Mouse (Mus musculus) megakaryocyte, embryonic 14.5 days (primary cell): ENCODE measurements around the gene Slc25a33.

Experiments used
- FLI1 ChIP-seq: IDR thresholded peaks from 2 replicates; pipeline ENCODE4 v1.6.1; 2012; ENCODE audit warnings: low read length, inconsistent platforms, mixed read lengths
- GATA1 ChIP-seq: IDR thresholded peaks from 3 replicates; pipeline ENCODE4 v1.6.1; 2012; ENCODE audit warnings: mixed read lengths, low read length, inconsistent platforms, borderline replicate concordance

DNA sequence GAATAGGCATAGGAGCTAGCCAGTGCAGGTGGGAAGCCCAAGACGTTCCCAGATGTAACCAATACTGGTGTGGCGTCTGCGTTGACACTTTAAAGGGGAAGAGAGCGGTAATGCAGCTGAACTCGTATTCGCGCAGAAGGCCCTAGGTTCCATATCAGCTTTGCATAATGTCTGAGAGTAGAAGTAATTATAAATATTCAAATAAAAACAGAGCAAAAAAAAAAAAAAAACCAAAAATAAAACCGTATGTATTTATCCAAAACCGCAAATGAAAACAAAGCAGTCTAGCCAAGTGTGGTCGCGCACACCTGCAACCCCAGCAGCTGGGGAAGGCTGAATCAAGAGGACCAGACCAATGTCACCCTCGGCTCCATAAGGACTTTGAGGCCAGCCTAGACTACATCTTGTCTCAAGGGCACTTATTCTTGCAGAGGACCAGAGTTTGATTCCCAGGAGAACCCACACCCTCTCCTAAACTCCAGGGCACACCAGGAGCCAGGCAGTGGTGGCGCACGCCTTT, 32.0 kb downstream of the Slc25a33 start:
- TF ChIP-seq GATA1: no peak
- no peak for TF ChIP-seq FLI1
